Mouse (Mus musculus): Measurements from ENCODE around the gene Gdf2. TPM values are rescaled to one million over a fixed set of nuclear protein-coding genes. Genes with fewer than 3 reads are reported as not detected.

Gdf2 gene
- polyA plus RNA-seq, 1 experiment = not detected

DNA sequence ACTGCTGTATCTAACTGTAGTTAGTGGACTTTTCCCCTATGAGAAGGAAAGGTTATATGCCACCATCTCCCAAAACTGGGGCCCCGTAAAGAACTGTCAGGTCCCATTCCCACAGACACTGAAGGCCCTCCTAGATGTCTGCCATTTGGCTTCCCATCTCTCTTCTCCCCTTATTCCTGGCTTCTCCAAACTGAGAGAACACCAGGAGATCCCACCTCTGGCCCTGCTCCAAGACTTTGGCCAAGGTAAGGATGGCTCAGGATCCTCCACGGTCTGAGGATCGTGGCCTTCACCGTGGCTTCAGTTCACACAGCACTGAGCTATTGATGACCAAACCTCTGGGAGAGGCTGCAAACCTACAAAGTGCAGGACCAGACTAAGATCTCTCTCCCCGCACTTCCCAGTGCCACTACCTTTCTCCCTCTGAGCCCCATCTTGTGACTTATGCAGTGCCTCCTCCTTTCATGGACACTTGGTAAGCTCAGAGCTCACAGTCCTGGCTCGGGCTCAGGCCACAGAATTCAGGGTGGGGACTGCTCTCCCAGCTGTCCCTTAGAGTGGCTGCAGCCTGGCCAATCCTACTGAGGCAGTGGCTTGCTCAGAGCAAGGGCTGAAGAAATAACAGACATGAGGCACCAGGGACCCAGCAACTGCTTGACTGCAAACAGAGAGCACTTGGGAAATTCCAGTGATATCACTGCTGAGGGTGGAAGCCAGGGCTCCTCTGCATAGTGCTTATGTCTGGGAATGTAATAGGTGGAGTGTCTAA, 52.9 kb downstream of the Gdf2 start:
- H3K4me3 ChIP-seq (replicated peaks; ENCODE audit: control insufficient read depth, low read depth, low read length) = no peak overlapping the region
- H3K27ac ChIP-seq (ENCODE audit: control insufficient read depth, insufficient read depth, low read depth, low read length, poor library complexity) = no peak overlapping the region
- TF ChIP-seq CTCF (IDR thresholded peaks at IDR 0.05; ENCODE audit: control insufficient read depth, insufficient read depth, low read length) = no peak
- 73% methylated on average over 6 of the region's 6 CpGs for WGBS
- no peaks in the 10 kb centered on the region for H3K4me1 ChIP-seq (ENCODE audit: control insufficient read depth, insufficient read depth, low read length)

Other genes with a start within 250 kb of the Gdf2 start
- 0.31 TPM in 1 of 2 replicates, not detected in the other for gene Gdf10, start 17.5 kb upstream of the Gdf2 start, polyA plus RNA-seq (2011; ENCODE audit: insufficient read depth, insufficient read length, low replicate concordance, missing spikeins)
- gene Rbp3, start 13.0 kb downstream of the Gdf2 start, polyA plus RNA-seq (2011; ENCODE audit: insufficient read depth, insufficient read length, low replicate concordance, missing spikeins) = not detected in 2 replicates
- gene Zfp488, start 37.7 kb downstream of the Gdf2 start, polyA plus RNA-seq (2011; ENCODE audit: insufficient read depth, insufficient read length, low replicate concordance, missing spikeins) = not detected in 2 replicates
- not detected in 2 replicates for gene Gm30083, start 74.1 kb downstream of the Gdf2 start, polyA plus RNA-seq (2011; ENCODE audit: insufficient read depth, insufficient read length, low replicate concordance, missing spikeins)
- gene Gm5460, start 75.7 kb downstream of the Gdf2 start, polyA plus RNA-seq (2011; ENCODE audit: insufficient read depth, insufficient read length, low replicate concordance, missing spikeins) = not detected in 2 replicates
- gene Antxrl, start 111.7 kb downstream of the Gdf2 start, polyA plus RNA-seq (2011; ENCODE audit: insufficient read depth, insufficient read length, low replicate concordance, missing spikeins) = not detected in 2 replicates
- gene Anxa8, start 144.9 kb downstream of the Gdf2 start, polyA plus RNA-seq (2011; ENCODE audit: insufficient read depth, insufficient read length, low replicate concordance, missing spikeins) = 2.0 TPM in 1 of 2 replicates, not detected in the other
- not detected in 2 replicates for gene A630023A22Rik, start 161.7 kb downstream of the Gdf2 start, polyA plus RNA-seq (2011; ENCODE audit: insufficient read depth, insufficient read length, low replicate concordance, missing spikeins)
- gene Npy4r, start 211.4 kb downstream of the Gdf2 start, polyA plus RNA-seq (2011; ENCODE audit: insufficient read depth, insufficient read length, low replicate concordance, missing spikeins) = not detected in 2 replicates